In the genomic region with DNA sequence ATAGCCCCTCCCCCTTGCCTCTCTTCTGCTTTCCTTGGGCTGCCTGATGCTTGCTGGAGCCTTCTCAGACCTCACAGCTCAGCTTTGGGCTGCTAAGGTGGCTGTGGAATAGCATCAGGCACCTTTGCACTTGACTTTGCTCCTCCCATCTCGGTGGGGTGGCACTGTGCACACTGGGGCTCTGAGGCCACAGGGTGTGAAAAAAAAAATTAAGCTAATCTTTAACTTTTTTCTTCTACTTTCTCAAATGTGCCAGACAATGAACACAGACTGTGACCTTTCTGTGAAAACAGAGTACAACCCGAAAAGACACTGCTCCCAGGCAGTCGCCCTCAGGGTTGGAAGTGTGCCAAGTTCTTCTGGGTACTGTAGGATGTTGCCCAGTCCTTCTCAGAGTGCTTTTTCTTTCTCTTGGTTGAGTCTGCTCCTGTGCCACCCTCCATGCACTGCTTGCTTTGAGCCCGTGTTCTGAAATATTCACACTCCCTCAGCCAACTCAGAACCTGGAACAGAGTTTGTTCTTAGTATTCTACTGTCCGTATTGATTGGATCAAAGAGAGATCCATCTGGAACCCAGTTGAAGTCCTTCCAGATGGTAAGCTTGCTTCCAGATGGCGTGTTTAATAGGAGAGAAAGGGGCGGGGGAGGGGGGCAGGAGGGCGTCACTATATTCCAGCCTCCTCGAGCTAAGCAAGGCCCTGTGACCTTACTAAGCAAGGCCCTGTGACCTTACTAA, we compare ENCODE assay signal across 8 mouse cellular contexts. TPM values are rescaled to one million over a fixed set of nuclear protein-coding genes. Genes with fewer than 3 reads are reported as not detected.
DNase-seq lines count a peak whose midpoint lies in the region; ATAC-seq lines count a peak whose summit lies in the region.

No protein-coding gene starts in this region.

- H3K9ac ChIP-seq in embryonic facial prominence, embryonic 14.5 days (ENCODE audit: low read depth, low read length), result no peak overlapping the region
- no peak overlapping the region for H3K9ac ChIP-seq in hindbrain, embryonic 16.5 days (ENCODE audit: low read depth, low read length)
- no peak overlapping the region for H3K9ac ChIP-seq in midbrain, embryonic 11.5 days (ENCODE audit: low read length)

- H3K4me2 ChIP-seq in embryonic facial prominence, embryonic 14.5 days (ENCODE audit: low read depth, low read length), result no peak overlapping the region
- no peak overlapping the region for H3K4me2 ChIP-seq in hindbrain, embryonic 16.5 days (ENCODE audit: low read length)
- no peak overlapping the region for H3K4me2 ChIP-seq in midbrain, embryonic 11.5 days

- no peak overlapping the region for H3K27ac ChIP-seq in embryonic facial prominence, embryonic 14.5 days (replicated peaks; ENCODE audit: low read depth, low read length)
- 0 out of 2 replicates have a peak overlapping the region, but pooled peaks have one; percentile 42 for H3K27ac ChIP-seq in limb, embryonic 10.5 days
- H3K27ac ChIP-seq in hindbrain, embryonic 16.5 days (ENCODE audit: low read depth, low read length), result no peak overlapping the region
- H3K27ac ChIP-seq in midbrain, embryonic 11.5 days (ENCODE audit: low read depth, low read length), result no peak overlapping the region

- H3K36me3 ChIP-seq in embryonic facial prominence, embryonic 14.5 days (ENCODE audit: control insufficient read depth, insufficient read depth, low read length), result no peaks in the 10 kb centered on the region
- no peaks in the 10 kb centered on the region for H3K36me3 ChIP-seq in limb, embryonic 10.5 days
- H3K36me3 ChIP-seq in hindbrain, embryonic 16.5 days (ENCODE audit: control insufficient read depth, insufficient read depth, low read length), result no peaks in the 10 kb centered on the region
- no peaks in the 10 kb centered on the region for H3K36me3 ChIP-seq in midbrain, embryonic 11.5 days (ENCODE audit: control insufficient read depth, insufficient read depth, low read length)

- H3K4me1 ChIP-seq in embryonic facial prominence, embryonic 14.5 days (ENCODE audit: control insufficient read depth, insufficient read depth, low read length), result peaks cover 13% of the 10 kb centered on the region; the same call in 1 of the 2 replicates
- peaks cover 23% of the 10 kb centered on the region for H3K4me1 ChIP-seq in limb, embryonic 10.5 days
- peaks cover 8% of the 10 kb centered on the region; the same call in 1 of the 2 replicates for H3K4me1 ChIP-seq in hindbrain, embryonic 16.5 days (ENCODE audit: control insufficient read depth, insufficient read depth, low read depth, low read length)
- peaks cover 3% of the 10 kb centered on the region; the same call in 1 of the 2 replicates for H3K4me1 ChIP-seq in midbrain, embryonic 11.5 days (ENCODE audit: control insufficient read depth, insufficient read depth, low read length)

- no peak for DNase-seq in frontal cortex, postnatal 14 days (ENCODE audit: low spot score in 2 of 2)
- DNase-seq in ZHBTc4 (ENCODE audit: low read depth, low spot score), result peak; percentile 68
- peak; percentile 49 for DNase-seq in embryonic facial prominence, embryonic 14.5 days (ENCODE audit: low spot score)
- no peak for DNase-seq in limb, embryonic 10.5 days (ENCODE audit: low spot score)
- no peak for DNase-seq in urinary bladder, adult 18-20 months (ENCODE audit: low spot score in 2 of 2)
- no peak for DNase-seq in midbrain, embryonic 11.5 days (ENCODE audit: low spot score, missing footprints)

- H3K9me3 ChIP-seq in embryonic facial prominence, embryonic 14.5 days (ENCODE audit: control insufficient read depth, low read length), result no peaks in the 10 kb centered on the region
- no peaks in the 10 kb centered on the region for H3K9me3 ChIP-seq in limb, embryonic 10.5 days (replicated peaks)
- no peaks in the 10 kb centered on the region for H3K9me3 ChIP-seq in hindbrain, embryonic 16.5 days (ENCODE audit: control insufficient read depth, low read length)
- no peaks in the 10 kb centered on the region for H3K9me3 ChIP-seq in midbrain, embryonic 11.5 days (ENCODE audit: control insufficient read depth, low read length)

- H3K4me3 ChIP-seq in embryonic facial prominence, embryonic 14.5 days (ENCODE audit: low read depth, low read length), result no peak overlapping the region
- no peak overlapping the region for H3K4me3 ChIP-seq in limb, embryonic 10.5 days
- H3K4me3 ChIP-seq in hindbrain, embryonic 16.5 days (ENCODE audit: low read length), result no peak overlapping the region
- H3K4me3 ChIP-seq in midbrain, embryonic 11.5 days (ENCODE audit: low read depth, low read length), result no peak overlapping the region

- no peaks in the 10 kb centered on the region for H3K27me3 ChIP-seq in embryonic facial prominence, embryonic 14.5 days (replicated peaks; ENCODE audit: control insufficient read depth, insufficient read depth, low read length)
- H3K27me3 ChIP-seq in limb, embryonic 10.5 days (ENCODE audit: low read depth, poor library complexity, severe bottlenecking), result no peaks in the 10 kb centered on the region
- H3K27me3 ChIP-seq in hindbrain, embryonic 16.5 days (replicated peaks; ENCODE audit: control insufficient read depth, insufficient read depth, low read length), result no peaks in the 10 kb centered on the region
- H3K27me3 ChIP-seq in midbrain, embryonic 11.5 days (ENCODE audit: control insufficient read depth, insufficient read depth, low read length), result no peaks in the 10 kb centered on the region

- WGBS in embryonic facial prominence, embryonic 14.5 days, result 30% methylated on average over 9 of the region's 9 CpGs
- WGBS in limb, embryonic 10.5 days, result 47% methylated on average over 9 of the region's 9 CpGs
- 30% methylated on average over 9 of the region's 9 CpGs for WGBS in hindbrain, embryonic 16.5 days
- WGBS in midbrain, embryonic 11.5 days, result 40% methylated on average over 9 of the region's 9 CpGs

- ATAC-seq in frontal cortex, adult (ENCODE audit: low TSS enrichment), result peak; percentile 43; the same call in 1 of the 2 replicates
- peak; percentile 53; the same call in 1 of the 2 replicates for ATAC-seq in embryonic facial prominence, embryonic 14.5 days (ENCODE audit: low read depth)
- ATAC-seq in hindbrain, embryonic 16.5 days, result no peak
- no peak for ATAC-seq in midbrain, embryonic 11.5 days (ENCODE audit: low FRiP score)

RNA-seq across cellular contexts. Expression of a gene that starts 54.8 kb away (rescaled TPM):
- 3.6 and 3.8 TPM in 2 replicates for polyA plus RNA-seq in embryonic facial prominence, embryonic 14.5 days (2014; fragmentation: Nextera tagmentation; extraction: Ambion mirVana)
- polyA plus RNA-seq in limb, embryonic 10.5 days (2016; fragmentation: Nextera tagmentation; extraction: Ambion mirVana), result 1.0 and 1.4 TPM in 2 replicates
- polyA plus RNA-seq in hindbrain, embryonic 16.5 days (2015; fragmentation: Nextera tagmentation; extraction: Ambion mirVana), result 7.5 and 8.3 TPM in 2 replicates
- 1.4 and 1.7 TPM in 2 replicates for polyA plus RNA-seq in midbrain, embryonic 11.5 days (2014; fragmentation: Nextera tagmentation; extraction: Ambion mirVana)

Comparison
In these comparisons a context has a peak if more than half of its experiments do, and no peak if none do; other contexts are left out.
1. ATAC-seq: peak in frontal cortex, adult (single experiment) and embryonic facial prominence, embryonic 14.5 days (single experiment); none in hindbrain, embryonic 16.5 days (single experiment) and midbrain, embryonic 11.5 days (single experiment).
2. DNase-seq: peak in ZHBTc4 (single experiment) and embryonic facial prominence, embryonic 14.5 days (single experiment); none in frontal cortex, postnatal 14 days (0 of 2), limb, embryonic 10.5 days (single experiment), urinary bladder, adult 18-20 months (0 of 2) and midbrain, embryonic 11.5 days (single experiment).